Mouse (Mus musculus) CD4-positive, CD25-positive, alpha-beta regulatory T cell, adult 4 months (primary cell): ENCODE results near the gene Rpa3. TPM values are rescaled to one million over a fixed set of nuclear protein-coding genes. Genes with fewer than 3 reads are reported as not detected.

Source experiments
- ATAC-seq: one replicate; pipeline ENCODE4 v1.8.0; 2017
- polyA plus RNA-seq, 2 experiments: library from polyadenylated mRNA; unstranded; fragments of 100-300 nt; shearing (Covaris generic); gene quantifications; one replicate each; pipeline ENCODE4 v1.2.1; 2017

The Rpa3 gene
- 10 to 100 TPM; 57.4 to 69.3 TPM for polyA plus RNA-seq

GRCm38 (mm10) chr6:8259004-8259666, at the start of gene Rpa3, which contains the start of the genes Umad1 and Gm45062:
Gene Rpa3 (minus strand): TSS chr6:8259173.
Gene Umad1 (plus strand): TSS chr6:8259288.
Gene Gm45062 (plus strand): TSS chr6:8259450.
- ATAC-seq: peak; percentile 97

DNA sequence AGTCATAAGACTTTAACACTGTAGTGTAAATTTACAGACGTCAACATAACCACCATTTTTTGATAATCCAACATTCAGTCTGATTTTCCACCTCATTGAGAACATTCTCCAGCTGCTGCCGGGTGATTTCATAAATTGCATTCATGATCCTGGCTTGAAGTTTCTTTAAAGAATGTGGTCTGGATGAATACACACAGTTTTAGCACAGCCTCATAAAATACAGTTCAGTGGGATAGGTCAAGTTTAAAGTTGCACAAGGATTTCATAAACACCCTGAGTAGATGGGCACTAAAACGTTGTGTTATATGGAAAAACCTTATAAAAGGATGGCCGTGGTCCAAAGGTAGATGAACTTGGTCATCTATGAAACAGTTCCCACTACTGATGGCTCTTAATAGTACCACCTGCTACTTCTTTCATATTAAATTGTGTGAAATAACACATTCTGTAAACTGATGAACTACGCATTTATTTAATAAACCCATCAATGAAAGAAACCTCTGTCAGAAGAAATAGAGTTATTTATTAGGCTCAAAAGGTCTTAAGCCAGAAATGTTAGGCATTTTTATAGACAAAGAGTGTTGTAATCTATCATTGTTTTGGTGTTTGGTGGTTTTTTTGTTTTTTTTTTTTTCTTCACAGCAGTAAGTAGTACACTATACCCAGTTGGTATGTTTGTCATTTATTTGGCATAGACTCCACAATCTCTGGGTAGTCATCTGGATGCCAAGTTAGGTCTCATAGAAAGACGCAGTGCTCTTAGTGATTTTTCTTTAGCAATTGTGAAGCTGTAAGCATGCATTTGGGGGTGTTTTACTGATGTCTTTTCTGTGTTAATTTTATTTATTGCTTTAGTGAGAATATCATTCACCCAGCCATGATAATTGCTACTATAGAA, 49.2 kb upstream of the Rpa3 start:
- no peak for ATAC-seq

GRCm38 (mm10) chr6:8299066-8299863, 40.3 kb upstream of the Rpa3 start:
- peak; percentile 69 for ATAC-seq

- no peak for ATAC-seq
Observed at GRCm38 (mm10) chr6:8294048-8294784, 35.2 kb upstream of the Rpa3 start.

DNA sequence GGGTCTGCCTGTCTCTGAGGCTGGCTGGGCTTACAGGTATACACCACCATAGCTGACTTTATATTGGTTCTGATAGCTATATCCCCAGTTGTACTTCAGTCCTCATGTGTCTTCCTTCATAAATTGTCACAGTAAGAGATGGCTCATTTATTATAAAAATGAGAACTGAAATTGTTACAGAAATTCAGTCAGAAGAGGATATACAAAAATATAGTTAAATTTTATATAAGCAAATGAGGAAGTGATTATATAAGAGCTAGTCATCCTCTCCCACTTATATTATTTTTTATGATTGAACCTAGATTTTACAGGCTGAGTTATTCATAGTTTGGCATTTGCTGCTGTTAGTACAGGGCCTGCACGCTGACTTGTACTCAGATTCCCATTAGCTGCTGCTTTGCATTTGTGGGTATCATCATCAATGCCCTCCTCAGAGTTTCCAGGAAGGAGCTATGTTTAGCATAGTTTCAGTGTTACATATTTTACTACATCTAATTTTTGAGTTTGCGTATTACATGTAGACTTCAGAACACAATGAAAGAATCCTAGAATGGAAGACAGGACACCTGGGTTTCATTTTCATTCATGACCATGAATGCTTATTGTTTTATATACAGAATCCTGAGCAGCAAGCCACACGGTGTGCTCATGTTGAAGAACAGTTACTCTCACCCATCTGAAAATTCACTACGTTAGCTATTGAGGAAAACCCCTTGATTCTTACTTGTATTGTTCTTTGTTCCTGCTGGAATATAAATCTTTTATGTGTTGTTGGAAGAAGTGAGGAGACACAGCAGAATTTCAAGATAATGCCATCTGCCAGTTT, 30.0 kb upstream of the Rpa3 start:
- peak; percentile 41 for ATAC-seq

DNA sequence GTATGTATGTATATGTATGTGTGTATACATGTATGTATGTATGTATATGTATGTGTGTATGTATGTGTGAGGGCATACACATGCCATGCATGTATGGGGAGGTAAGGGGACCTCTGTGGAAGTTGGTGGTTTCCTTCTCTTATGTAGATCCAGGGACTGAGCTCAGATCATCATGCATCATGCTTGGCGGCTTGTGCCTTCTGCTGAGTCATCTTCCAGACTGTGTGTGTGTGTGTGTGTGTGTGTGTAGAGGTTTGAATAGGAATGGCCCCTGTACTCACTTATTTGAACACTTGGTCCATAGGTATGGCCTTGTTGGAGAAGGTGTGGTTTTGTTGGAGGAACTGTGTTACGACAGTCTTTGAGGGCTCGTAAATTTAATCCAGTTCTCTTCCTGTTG, 27.2 kb upstream of the Rpa3 start:
- no peak for ATAC-seq

- no peak for ATAC-seq
Observed at GRCm38 (mm10) chr6:8285401-8285960, 26.5 kb upstream of the Rpa3 start.

GRCm38 (mm10) chr6:8283255-8283654, 24.3 kb upstream of the Rpa3 start:
- peak; percentile 53 for ATAC-seq

- ATAC-seq: peak; percentile 53
Observed at GRCm38 (mm10) chr6:8278426-8279002, 19.5 kb upstream of the Rpa3 start.

DNA sequence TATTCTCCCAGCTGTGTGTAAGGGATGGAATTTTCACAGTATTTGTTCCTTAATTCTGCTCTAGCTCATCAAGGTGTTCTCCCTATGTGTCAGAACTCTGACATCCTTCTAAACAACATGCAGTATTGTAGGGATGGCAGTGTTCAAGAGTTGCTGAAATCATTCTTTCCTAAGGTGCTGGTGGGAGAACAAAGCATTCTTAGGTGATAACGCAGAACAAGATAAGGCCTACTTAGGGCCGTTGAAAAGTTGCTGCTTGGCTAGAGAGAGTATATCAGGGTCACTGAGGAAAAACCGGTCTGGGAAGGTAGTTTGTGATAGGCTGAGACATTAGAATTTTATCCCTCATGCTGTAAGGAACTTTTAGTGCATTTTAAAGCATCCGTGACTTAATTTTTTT, 17.5 kb upstream of the Rpa3 start:
- ATAC-seq: no peak

DNA sequence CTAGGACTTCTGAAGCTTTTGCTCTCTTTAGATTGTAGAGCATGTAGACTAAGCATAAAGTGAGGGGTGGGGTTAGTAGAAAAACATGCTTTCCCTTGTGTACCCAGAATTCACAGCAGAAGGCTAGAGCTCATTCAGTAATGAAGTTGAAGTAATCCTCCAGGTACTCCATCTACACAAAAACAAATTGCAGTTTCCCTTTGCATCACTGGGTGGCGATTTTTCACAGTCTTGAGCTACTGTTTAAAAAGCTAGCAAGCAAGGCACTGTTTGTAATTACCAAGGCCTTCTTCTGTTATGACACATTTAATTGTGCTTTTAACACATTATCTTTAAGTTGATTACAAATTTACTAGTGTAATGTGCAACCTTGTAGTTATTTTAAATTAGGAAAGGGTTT, 16.1 kb upstream of the Rpa3 start:
- ATAC-seq: peak; percentile 86

DNA sequence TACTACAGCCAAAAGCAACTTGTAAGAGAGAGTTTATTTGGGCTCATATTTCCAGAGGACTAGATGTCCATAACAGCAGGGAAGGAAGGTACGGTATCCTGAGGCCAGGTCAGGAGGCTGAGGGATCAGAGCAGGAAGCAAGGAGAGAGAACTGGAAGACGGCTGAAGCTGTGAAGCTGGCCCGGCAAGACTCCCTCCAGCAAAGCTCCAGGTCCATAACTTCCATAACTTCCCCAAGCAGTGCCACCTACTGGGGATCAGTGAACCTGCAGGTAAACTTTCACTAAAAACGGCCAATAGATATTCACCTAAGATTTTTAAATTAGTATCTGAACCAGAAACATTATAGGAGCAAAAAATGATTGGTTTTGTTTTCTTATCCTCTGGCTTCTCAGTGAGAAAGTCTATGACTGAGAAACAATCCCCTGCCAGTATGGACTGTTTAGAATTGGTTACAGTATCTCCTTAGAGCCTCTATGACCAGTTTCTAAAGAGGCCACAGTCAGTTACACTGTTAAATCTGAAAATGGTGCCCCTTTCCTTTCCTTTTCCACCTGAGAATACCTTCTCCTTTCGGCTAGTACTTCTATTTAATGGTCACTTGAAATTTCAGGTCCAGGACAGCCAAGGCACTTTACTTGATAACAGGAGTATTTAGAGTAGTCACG, 15.5 kb upstream of the Rpa3 start:
- ATAC-seq: peak; percentile 77

DNA sequence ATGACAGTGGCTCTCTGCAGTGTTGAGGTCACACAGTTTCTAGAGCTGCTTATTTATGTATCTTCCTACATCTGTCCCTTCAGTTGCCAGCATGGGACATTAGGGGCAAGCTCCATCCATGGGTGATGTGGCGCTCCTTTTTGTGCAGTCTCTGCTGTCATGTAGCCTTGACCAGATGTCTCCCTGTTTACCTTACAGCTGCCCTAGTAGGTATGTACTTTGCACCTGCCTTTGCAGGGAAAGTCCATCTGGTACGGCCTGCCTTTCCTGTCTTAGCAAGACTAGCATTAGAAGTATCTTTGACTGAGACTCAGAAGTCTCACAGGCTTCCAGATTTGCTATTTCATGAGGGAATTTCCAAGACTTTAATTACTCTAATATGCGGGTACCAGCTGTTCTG, 12.1 kb upstream of the Rpa3 start:
- ATAC-seq: no peak

- peak; percentile 43 for ATAC-seq
Observed at GRCm38 (mm10) chr6:8259667-8260044, 683 bp upstream of the Rpa3 start.

- ATAC-seq: no peak
Observed at GRCm38 (mm10) chr6:8258316-8258715, 657 bp downstream of the Rpa3 start.

- no peak for ATAC-seq
Observed at GRCm38 (mm10) chr6:8228596-8228995, 30.4 kb downstream of the Rpa3 start.

DNA sequence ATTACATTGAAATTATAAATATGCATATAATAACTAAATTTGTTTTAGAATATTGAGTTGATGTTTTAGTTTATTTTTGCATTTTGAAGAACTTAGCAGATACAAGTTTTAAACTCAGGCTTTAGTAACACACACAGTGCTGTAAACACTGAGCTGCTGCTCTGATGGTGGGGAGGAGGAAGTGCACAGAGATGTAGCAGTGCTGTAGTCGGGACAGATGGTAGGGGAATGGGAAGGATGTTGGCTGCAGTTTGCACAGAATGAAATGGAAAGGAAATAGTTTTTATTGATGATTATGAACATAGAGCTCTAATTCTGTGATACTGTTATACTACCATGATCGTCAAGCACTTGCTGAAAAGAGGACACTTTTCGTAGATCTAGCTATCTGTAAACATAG, 31.9 kb downstream of the Rpa3 start:
- no peak for ATAC-seq

DNA sequence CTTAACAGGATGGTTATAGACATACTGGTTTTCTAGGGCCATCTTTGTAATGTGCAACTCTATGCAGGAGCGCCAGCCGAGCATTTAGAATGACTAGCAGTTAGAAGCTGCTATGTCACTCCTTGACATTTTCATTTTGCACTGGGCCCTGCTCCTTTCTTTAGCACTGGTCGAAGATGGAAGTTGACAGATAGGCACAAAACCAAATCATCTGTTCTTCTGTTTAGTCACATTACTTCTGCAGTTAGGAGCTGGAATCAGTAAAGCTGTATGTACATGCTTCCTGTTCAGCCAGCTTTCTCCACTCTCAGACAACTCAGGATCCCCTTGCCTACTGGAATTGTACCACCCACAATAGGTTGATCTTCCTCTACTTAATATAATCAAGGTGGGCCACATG, 48.3 kb downstream of the Rpa3 start:
- no peak for ATAC-seq

GRCm38 (mm10) chr6:8209866-8210186, 49.1 kb downstream of the Rpa3 start:
- peak; percentile 22 for ATAC-seq
